Mouse (Mus musculus) MEL (cell line): ENCODE data around the gene Tmem115. TPM values are rescaled to one million over a fixed set of nuclear protein-coding genes. Genes with fewer than 3 reads are reported as not detected.
A peak's percentile ranks its signal among the peaks of the same experiment; 100 is the strongest.

Experiments used
- DNase-seq: peaks from one replicate; pipeline ENCODE4 v3.0.0; 2011; ENCODE audit warnings: low read depth, low spot score
- H3K27ac ChIP-seq: 2 replicates; pipeline ENCODE4 v1.5.1; 2012; ENCODE audit warnings: low read depth, mild to moderate bottlenecking, control low read depth, low read length, moderate library complexity; ENCODE audit not compliant: control insufficient read depth
- H3K27me3 ChIP-seq, 2 experiments: fragments of 150-350 bp in 1 of 2; sonication (generic) in 1 of 2; 2 replicates each; pipeline ENCODE4 v1.6.1; 2012; ENCODE audit warnings: low read length in 2 of 2, mild to moderate bottlenecking in 2 of 2, improper control_type of control experiment in 1 of 2, moderate library complexity in 1 of 2; ENCODE audit not compliant: insufficient read depth in 2 of 2, control insufficient read depth in 1 of 2
- H3K36me3 ChIP-seq, 2 experiments: 2 replicates each; pipeline ENCODE4 v1.6.1; 2012 to 2014; ENCODE audit warnings: low read length in 2 of 2, improper control_type of control experiment in 1 of 2, inconsistent platforms in 1 of 2, mild to moderate bottlenecking in 1 of 2; ENCODE audit not compliant: insufficient read depth in 2 of 2, control insufficient read depth in 1 of 2
- H3K4me1 ChIP-seq, 2 experiments: fragments of 150-350 bp in 1 of 2; sonication (generic) in 1 of 2; 2 replicates each; pipeline ENCODE4 v1.6.1; 2012; ENCODE audit warnings: low read length in 2 of 2, improper control_type of control experiment in 1 of 2, mild to moderate bottlenecking in 1 of 2; ENCODE audit not compliant: insufficient read depth in 2 of 2, control insufficient read depth in 1 of 2
- H3K4me3 ChIP-seq, 2 experiments: fragments of 150-350 bp in 1 of 2; sonication (generic) in 1 of 2; 2 replicates each; pipeline ENCODE4 v1.5.1; 2012; ENCODE audit warnings: low read depth in 2 of 2, low read length in 2 of 2, mild to moderate bottlenecking in 2 of 2, moderate library complexity in 2 of 2, control low read depth in 1 of 2, improper control_type of control experiment in 1 of 2; ENCODE audit not compliant: control insufficient read depth in 1 of 2, insufficient read depth in 1 of 2
- H3K79me2 ChIP-seq: 2 replicates; pipeline ENCODE4 v1.6.1; 2012; ENCODE audit warnings: mild to moderate bottlenecking, low read length, moderate library complexity; ENCODE audit not compliant: control insufficient read depth, poor library complexity, insufficient read depth
- H3K9ac ChIP-seq: 2 replicates; pipeline ENCODE4 v1.6.1; 2012; ENCODE audit warnings: low read depth, mild to moderate bottlenecking, control low read depth, low read length, moderate library complexity; ENCODE audit not compliant: control insufficient read depth, poor library complexity, severe bottlenecking
- H3K9me3 ChIP-seq: fragments of 150-350 bp; sonication (generic); replicated peaks from 2 replicates; pipeline ENCODE4 v1.6.1; 2012; ENCODE audit warnings: mild to moderate bottlenecking, low read length, improper control_type of control experiment, moderate library complexity; ENCODE audit not compliant: insufficient read depth
- ETS1 ChIP-seq: IDR thresholded peaks from 2 replicates; pipeline ENCODE4 v1.6.1; 2012; ENCODE audit warnings: low read depth, mild to moderate bottlenecking, inconsistent platforms, low read length, improper control_type of control experiment, moderate library complexity
- HCFC1 ChIP-seq: IDR thresholded peaks from 2 replicates; pipeline ENCODE4 v1.6.1; 2012; ENCODE audit warnings: low read depth, mild to moderate bottlenecking, inconsistent platforms, low read length, improper control_type of control experiment, moderate library complexity
- JUND ChIP-seq: IDR thresholded peaks from 2 replicates; pipeline ENCODE4 v1.6.1; 2011; ENCODE audit warnings: low read depth, mild to moderate bottlenecking, improper control_type of control experiment, low read length
- KAT2A ChIP-seq: conservative IDR thresholded peaks from 2 replicates; pipeline ENCODE4 v1.6.1; 2012; ENCODE audit warnings: low read depth, low read length, improper control_type of control experiment, inconsistent platforms
- MAFK ChIP-seq: IDR thresholded peaks from 2 replicates; pipeline ENCODE4 v1.6.1; 2011; ENCODE audit warnings: low read depth, mild to moderate bottlenecking, low read length, improper control_type of control experiment, borderline replicate concordance
- MAX ChIP-seq: IDR thresholded peaks from 2 replicates; pipeline ENCODE4 v1.6.1; 2011; ENCODE audit warnings: low read length, improper control_type of control experiment
- MAZ ChIP-seq: IDR thresholded peaks from 2 replicates; pipeline ENCODE4 v1.6.1; 2012; ENCODE audit warnings: low read depth, mild to moderate bottlenecking, inconsistent platforms, low read length, improper control_type of control experiment
- MYC ChIP-seq: IDR thresholded peaks from 2 replicates; pipeline ENCODE4 v1.6.1; 2011; ENCODE audit warnings: low read depth, mild to moderate bottlenecking, low read length, improper control_type of control experiment, moderate library complexity
- NELFE ChIP-seq: IDR thresholded peaks from 2 replicates; pipeline ENCODE4 v1.6.1; 2011; ENCODE audit warnings: low read depth, low read length, improper control_type of control experiment
- POLR2AphosphoS2 ChIP-seq: IDR thresholded peaks from 2 replicates; pipeline ENCODE4 v1.6.1; 2011; ENCODE audit warnings: low read length, improper control_type of control experiment
- RCOR1 ChIP-seq: IDR thresholded peaks from 2 replicates; pipeline ENCODE4 v1.6.1; 2012; ENCODE audit warnings: low read depth, mild to moderate bottlenecking, inconsistent platforms, low read length, improper control_type of control experiment
- SIN3A ChIP-seq: IDR thresholded peaks from 2 replicates; pipeline ENCODE4 v1.6.1; 2012; ENCODE audit warnings: low read length, improper control_type of control experiment, inconsistent platforms
- ZC3H11A ChIP-seq: IDR thresholded peaks from 2 replicates; pipeline ENCODE4 v1.6.1; 2012; ENCODE audit warnings: low read depth, mild to moderate bottlenecking, inconsistent platforms, low read length, improper control_type of control experiment
- ZNF384 ChIP-seq: IDR thresholded peaks from 2 replicates; pipeline ENCODE4 v1.6.1; 2012; ENCODE audit warnings: low read depth, mild to moderate bottlenecking, inconsistent platforms, low read length, improper control_type of control experiment
- polyA plus RNA-seq, 2 experiments: library from polyadenylated mRNA; stranded (reverse) in 1 of 2; unstranded in 1 of 2; fragments of >175 nt in 1 of 2; fragments of >200 nt in 1 of 2; gene quantifications; 2 replicates each; pipeline versions ENCODE4 v1.2.1 to v1.2.4; 2012; ENCODE audit warnings: low replicate concordance in 2 of 2, low read depth in 1 of 2; ENCODE audit not compliant: insufficient read length in 2 of 2, insufficient read depth in 1 of 2, missing spikeins in 1 of 2
- total RNA-seq: library from RNA; depleted of rRNA; stranded (reverse); fragments of 300-350 nt; gene quantifications from 2 replicates; pipeline ENCODE4 v1.2.3, GENCODE M21; 2012

The Tmem115 gene
- total and polyA plus RNA-seq, 3 experiments: 34.6 to 39.3 TPM; not detected in 1

GRCm38 (mm10) chr9:107486086-107486485 lies 47.7 kb upstream of the Tmem115 start (continued):
- TF ChIP-seq ZNF384 (no peak), ETS1 (no peak)

- H3K36me3 ChIP-seq: peaks cover 0 to 4% of the 10 kb centered on the region in 2 experiments; a peak in 1 of 4 replicates
- H3K27ac ChIP-seq: no peak overlapping the region
- no peak overlapping the region for H3K4me3 ChIP-seq
- peak; percentile 53 for DNase-seq
- no peaks in the 10 kb centered on the region for H3K79me2 ChIP-seq
- H3K27me3 ChIP-seq: no peaks in the 10 kb centered on the region; a peak in 1 of 4 replicates
- H3K4me1 ChIP-seq: peaks cover 0 to 6% of the 10 kb centered on the region in 2 experiments; a peak in 2 of 4 replicates
- no peak overlapping the region for H3K9ac ChIP-seq
- H3K9me3 ChIP-seq: no peaks in the 10 kb centered on the region
- TF ChIP-seq HCFC1: no peak
- 0 out of 2 replicates have a peak, but pooled peaks have one; percentile 19 for TF ChIP-seq SIN3A
- no peak for TF ChIP-seq POLR2AphosphoS2
- TF ChIP-seq JUND: no peak
- TF ChIP-seq MAX: no peak
- TF ChIP-seq ZNF384: no peak
These were observed 47.1 kb upstream of the Tmem115 start for GRCm38 (mm10) chr9:107486507-107487225.

- DNase-seq: peak; percentile 15
- Histone ChIP-seq H3K27ac (no peak overlapping the region), H3K9me3 (no peaks in the 10 kb centered on the region), H3K36me3 (peaks cover 0 to 4% of the 10 kb centered on the region in 2 experiments; a peak in 1 of 4 replicates), H3K9ac (no peak overlapping the region), H3K4me3 (no peak overlapping the region; a peak in 1 of 4 replicates), H3K79me2 (no peaks in the 10 kb centered on the region), H3K27me3 (no peaks in the 10 kb centered on the region; a peak in 1 of 4 replicates), H3K4me1 (peaks cover 0 to 6% of the 10 kb centered on the region in 2 experiments; a peak in 2 of 4 replicates)
- TF ChIP-seq KAT2A (no peak), MAX (no peak), NELFE (no peak), JUND (no peak), ZC3H11A (no peak), RCOR1 (no peak), MYC (no peak), MAZ (no peak), MAFK (no peak)
- TF ChIP-seq, all 39 proteins: peak for 0
These were observed 43.6 kb upstream of the Tmem115 start for GRCm38 (mm10) chr9:107490146-107490545.
